In genomic region chrX:50602881-50603280, GRCm38 (mm10) we compare ENCODE assay signal across 8 mouse cellular contexts.
DNase-seq lines count a peak whose midpoint lies in the region; ATAC-seq and TF ChIP-seq lines count a peak whose summit lies in the region.
"Not testable (repeated sequence)": the region's sequence is repeated elsewhere in the genome, so short reads cannot be mapped to it uniquely, and the experiment has no call there.

No protein-coding gene starts in this region.

- H3K9me3 ChIP-seq in forebrain, postnatal 0 days (ENCODE audit: low read length); hindbrain, embryonic 11.5 days (ENCODE audit: control insufficient read depth, low read length); kidney, postnatal 0 days (replicated peaks; ENCODE audit: low read length); liver, postnatal 0 days (ENCODE audit: low read length); midbrain, embryonic 16.5 days (replicated peaks; ENCODE audit: control insufficient read depth, low read length, poor library complexity, severe bottlenecking): not testable (repeated sequence)

- peak; percentile 77 for ATAC-seq in forebrain, postnatal 0 days
- ATAC-seq in hindbrain, embryonic 11.5 days (ENCODE audit: low FRiP score): peak; percentile 43
- ATAC-seq in kidney, postnatal 0 days (replicated peaks; ENCODE audit: low FRiP score, low read depth): not testable (repeated sequence)
- peak; percentile 69 for ATAC-seq in liver, postnatal 0 days
- peak; percentile 76; the same call in 1 of the 2 replicates for ATAC-seq in midbrain, embryonic 16.5 days

- peak; percentile 79 for DNase-seq in ES-CJ7 (ENCODE audit: low read depth, low spot score)
- peak; percentile 73 for DNase-seq in embryo, embryonic 10 days (ENCODE audit: low spot score)
- peak; percentile 88 for DNase-seq in forebrain, postnatal 0 days
- DNase-seq in hindbrain, embryonic 11.5 days (ENCODE audit: low spot score): peak; percentile 74
- not testable (repeated sequence) for DNase-seq in kidney, postnatal 0 days (ENCODE audit: low spot score)
- peak; percentile 66 for DNase-seq in liver, postnatal 0 days
- peak; percentile 1 to 95 for DNase-seq in spleen, postnatal 36 days (ENCODE audit: low spot score in 2 of 2)

- H3K4me3 ChIP-seq in forebrain, postnatal 0 days (ENCODE audit: low read depth, low read length): peak overlapping the region; percentile 17; the same call in 1 of the 2 replicates
- H3K4me3 ChIP-seq in hindbrain, embryonic 11.5 days (ENCODE audit: low read depth, low read length): not testable (repeated sequence)
- H3K4me3 ChIP-seq in kidney, postnatal 0 days (replicated peaks; ENCODE audit: low read depth, low read length): peak overlapping the region; percentile 13; the same call in 1 of the 2 replicates
- peak overlapping the region; percentile 15; the same call in 1 of the 2 replicates for H3K4me3 ChIP-seq in liver, postnatal 0 days (ENCODE audit: low read depth, low read length)
- peak overlapping the region; percentile 17; the same call in 1 of the 2 replicates for H3K4me3 ChIP-seq in midbrain, embryonic 16.5 days (ENCODE audit: low read depth, low read length)

- not testable (repeated sequence) for H3K27me3 ChIP-seq in forebrain, postnatal 0 days (ENCODE audit: insufficient read depth, low read length); hindbrain, embryonic 11.5 days (ENCODE audit: control insufficient read depth, insufficient read depth, low read length); kidney, postnatal 0 days (ENCODE audit: insufficient read depth, low read length); liver, postnatal 0 days (ENCODE audit: insufficient read depth, low read length); midbrain, embryonic 16.5 days (ENCODE audit: control insufficient read depth, insufficient read depth, low read depth, low read length)

- TF ChIP-seq CTCF in forebrain, postnatal 0 days (IDR thresholded peaks at IDR 0.05; ENCODE audit: low read depth): peak; percentile 56
- TF ChIP-seq CTCF in kidney, postnatal 0 days (IDR thresholded peaks at IDR 0.05; ENCODE audit: low read depth): peak; percentile 69
- peak; percentile 77 for TF ChIP-seq CTCF in liver, postnatal 0 days (IDR thresholded peaks at IDR 0.05; ENCODE audit: low read depth)

- H3K9ac ChIP-seq in forebrain, postnatal 0 days: peak overlapping the region; percentile 44; the same call in 1 of the 2 replicates
- H3K9ac ChIP-seq in hindbrain, embryonic 11.5 days (ENCODE audit: low read depth, low read length); kidney, postnatal 0 days (ENCODE audit: low read depth, low read length); liver, postnatal 0 days (replicated peaks); midbrain, embryonic 16.5 days (ENCODE audit: low read depth, low read length): not testable (repeated sequence)

- WGBS in forebrain, postnatal 0 days: 48% methylated on average over 3 of the region's 3 CpGs
- WGBS in hindbrain, embryonic 11.5 days: 57% methylated on average over 3 of the region's 3 CpGs
- 57% methylated on average over 3 of the region's 3 CpGs for WGBS in kidney, postnatal 0 days
- 70% methylated on average over 3 of the region's 3 CpGs for WGBS in liver, postnatal 0 days (ENCODE audit: insufficient replicate concordance)
- WGBS in midbrain, embryonic 16.5 days: 59% methylated on average over 3 of the region's 3 CpGs

- H3K4me2 ChIP-seq in forebrain, postnatal 0 days (ENCODE audit: low read depth): peak overlapping the region; percentile 34; the same call in 1 of the 2 replicates
- not testable (repeated sequence) for H3K4me2 ChIP-seq in hindbrain, embryonic 11.5 days (replicated peaks; ENCODE audit: low read depth, low read length)
- H3K4me2 ChIP-seq in kidney, postnatal 0 days (ENCODE audit: low read length): peak overlapping the region; percentile 43; the same call in 1 of the 2 replicates
- peak overlapping the region; percentile 48 for H3K4me2 ChIP-seq in liver, postnatal 0 days (ENCODE audit: low read depth, low read length)
- peak overlapping the region; percentile 39 for H3K4me2 ChIP-seq in midbrain, embryonic 16.5 days (ENCODE audit: low read length)

- peak overlapping the region; percentile 67; the same call in 1 of the 2 replicates for H3K27ac ChIP-seq in forebrain, postnatal 0 days (ENCODE audit: low read depth, low read length)
- H3K27ac ChIP-seq in hindbrain, embryonic 11.5 days (ENCODE audit: low read depth, low read length); kidney, postnatal 0 days; liver, postnatal 0 days (ENCODE audit: low read depth): not testable (repeated sequence)
- H3K27ac ChIP-seq in midbrain, embryonic 16.5 days (ENCODE audit: low read length): peak overlapping the region; percentile 69

- not testable (repeated sequence) for H3K4me1 ChIP-seq in forebrain, postnatal 0 days (ENCODE audit: insufficient read depth); hindbrain, embryonic 11.5 days (replicated peaks; ENCODE audit: control insufficient read depth, insufficient read depth, low read length); kidney, postnatal 0 days (replicated peaks; ENCODE audit: insufficient read depth, low read length); liver, postnatal 0 days (ENCODE audit: insufficient read depth); midbrain, embryonic 16.5 days (ENCODE audit: control insufficient read depth, insufficient read depth, low read length)

- not testable (repeated sequence) for H3K36me3 ChIP-seq in forebrain, postnatal 0 days (ENCODE audit: insufficient read depth); hindbrain, embryonic 11.5 days (ENCODE audit: control insufficient read depth, insufficient read depth, low read length); kidney, postnatal 0 days (ENCODE audit: insufficient read depth, low read length); liver, postnatal 0 days (replicated peaks; ENCODE audit: insufficient read depth, low read length); midbrain, embryonic 16.5 days (ENCODE audit: control insufficient read depth, insufficient read depth, low read length)

- TF ChIP-seq EP300 in liver, postnatal 0 days (IDR thresholded peaks at IDR 0.05; ENCODE audit: low read depth): not testable (repeated sequence)
